Mouse (Mus musculus) common myeloid progenitor, adult 5-6 weeks (primary cell): ENCODE data around the gene Ankrd65. TPM values are rescaled to one million over a fixed set of nuclear protein-coding genes. Genes with fewer than 3 reads are reported as not detected.
"Not testable (repeated sequence)": the region's sequence is repeated elsewhere in the genome, so short reads cannot be mapped to it uniquely, and the experiment has no call there.

ENCODE experiments used
- ATAC-seq: replicated peaks from 2 replicates; pipeline ENCODE4 v1.8.0; 2016; ENCODE audit warnings: low read depth, mild to moderate bottlenecking, moderate TSS enrichment, inconsistent platforms; ENCODE audit not compliant: poor library complexity, severe bottlenecking
- total RNA-seq: library from RNA; stranded (forward); fragments of 200-1000, 187-1606 nt; gene quantifications from 2 replicates; pipeline ENCODE4 v1.2.3, GENCODE M21; 2017

Gene Ankrd65
- total RNA-seq, 1 experiment from 2014 or later = not detected

GRCm38 (mm10) chr4:155774280-155774754 lies 15.9 kb upstream of the Ankrd65 start, which contains the start of gene Vwa1:
Vwa1 (minus strand) TSS chr4:155774698.
- ATAC-seq = peak; percentile 81

DNA sequence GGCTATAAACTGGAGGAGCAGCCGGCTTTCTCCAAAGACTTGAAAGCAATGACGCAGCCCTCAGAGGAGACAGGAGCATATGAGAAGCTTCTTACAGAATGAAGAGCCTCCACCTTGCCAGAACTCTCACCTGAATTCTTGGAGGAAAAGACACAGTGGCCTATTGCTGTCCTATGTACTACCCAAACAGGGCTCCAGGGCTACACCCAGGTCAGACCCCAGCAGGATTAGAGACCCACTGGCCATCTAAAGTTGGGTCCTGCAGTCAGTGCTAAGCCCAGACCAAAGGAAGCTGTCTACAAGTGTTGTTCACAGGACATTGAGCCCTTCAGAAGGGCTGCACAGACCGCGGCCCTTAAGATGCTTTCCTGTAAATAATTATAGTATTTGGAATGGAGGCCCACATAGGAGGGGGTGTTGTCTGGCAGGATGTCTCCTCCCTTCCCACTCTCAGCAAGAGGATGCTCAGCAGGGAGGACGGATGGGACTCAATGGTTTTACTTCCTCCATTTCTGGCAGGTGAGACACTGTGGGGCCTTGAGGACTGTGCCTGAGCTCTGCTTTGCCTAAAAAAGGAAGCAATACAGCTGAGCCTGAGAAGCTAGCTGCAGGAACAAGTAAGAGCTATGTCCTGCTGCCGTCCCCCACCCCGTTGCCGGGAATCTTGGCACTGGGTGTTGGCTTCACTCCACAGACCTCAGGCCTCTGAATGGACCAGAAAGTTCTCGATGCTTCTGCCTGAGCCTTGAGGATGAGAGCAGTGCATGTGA lies 15.1 kb upstream of the Ankrd65 start:
- ATAC-seq = 0 out of 2 replicates have a peak, but pooled peaks have one; percentile 15

- no peak for ATAC-seq
Observed at GRCm38 (mm10) chr4:155775855-155776254, 14.4 kb upstream of the Ankrd65 start.

DNA sequence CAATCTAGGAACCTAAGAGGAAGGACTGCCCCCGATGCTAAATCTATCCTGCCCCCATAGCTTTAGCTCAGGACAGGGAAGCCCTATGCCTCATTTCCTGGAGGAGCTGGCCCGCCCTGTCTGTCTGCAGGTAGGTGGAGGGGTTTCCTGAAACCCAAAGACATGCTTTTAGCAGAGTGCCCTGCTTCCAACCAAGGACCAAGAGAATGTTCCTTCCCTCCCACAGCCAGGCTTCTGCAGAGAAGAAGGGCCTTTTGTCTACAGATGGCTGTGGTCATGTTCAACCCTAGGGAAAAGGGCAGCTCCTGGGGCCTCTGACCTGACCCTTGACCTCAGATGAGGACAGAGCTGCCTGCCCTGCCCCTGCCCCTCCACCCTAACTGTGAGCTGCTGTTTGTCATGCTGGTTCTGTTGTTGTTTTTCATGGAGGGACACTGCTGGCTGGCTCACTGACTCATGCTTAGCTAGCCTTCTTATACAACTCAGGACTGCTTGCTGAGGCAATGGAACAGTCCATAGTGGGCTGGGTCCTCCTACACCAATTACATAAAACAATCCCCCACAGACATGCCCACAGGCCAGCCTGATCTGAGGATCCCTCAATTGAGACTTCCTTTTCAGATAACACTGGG lies 13.4 kb upstream of the Ankrd65 start:
- no peak for ATAC-seq

- no peak for ATAC-seq
Observed at GRCm38 (mm10) chr4:155777816-155778215, 12.4 kb upstream of the Ankrd65 start.

DNA sequence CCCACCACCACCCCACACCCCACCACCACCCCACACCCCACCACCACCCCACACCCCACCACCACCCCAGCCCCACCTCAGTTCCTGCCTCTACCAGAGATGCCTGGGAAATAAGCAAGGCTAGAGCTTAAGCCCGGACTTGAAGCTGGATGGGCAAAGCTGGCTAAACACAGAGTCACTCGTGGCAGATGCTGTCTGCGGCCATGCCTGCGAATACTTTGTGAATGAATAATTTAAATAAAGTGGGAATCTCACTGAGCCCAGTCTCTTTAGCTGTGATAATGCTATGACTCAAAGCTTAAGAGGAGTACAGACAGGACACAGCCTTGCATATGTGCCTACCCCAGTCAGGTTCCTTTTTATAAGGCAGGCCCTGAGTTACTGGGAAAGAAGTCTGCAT lies 10.7 kb upstream of the Ankrd65 start:
- ATAC-seq = no peak

DNA sequence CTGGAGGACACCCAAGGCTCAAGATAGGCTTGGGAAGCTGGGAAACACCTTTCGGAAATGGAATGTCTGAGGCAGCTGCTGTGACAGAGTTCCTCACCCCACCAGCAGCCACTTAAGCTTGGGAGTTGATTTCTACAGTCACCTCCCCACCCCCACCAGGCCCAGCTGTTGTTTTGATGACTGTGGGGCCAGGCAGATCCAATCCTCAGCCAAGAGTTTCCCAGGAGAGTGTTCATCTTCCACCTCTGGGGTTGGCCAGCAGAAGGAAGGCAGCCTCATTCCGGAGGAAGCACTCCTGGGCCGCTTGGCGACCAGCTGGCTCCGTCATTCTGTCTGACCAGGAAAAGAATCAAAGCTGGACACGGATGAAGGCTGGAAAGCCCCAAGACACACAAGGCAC lies 9.3 kb upstream of the Ankrd65 start:
- ATAC-seq = no peak

GRCm38 (mm10) chr4:155783486-155784080 lies 6.7 kb upstream of the Ankrd65 start:
- ATAC-seq = no peak

DNA sequence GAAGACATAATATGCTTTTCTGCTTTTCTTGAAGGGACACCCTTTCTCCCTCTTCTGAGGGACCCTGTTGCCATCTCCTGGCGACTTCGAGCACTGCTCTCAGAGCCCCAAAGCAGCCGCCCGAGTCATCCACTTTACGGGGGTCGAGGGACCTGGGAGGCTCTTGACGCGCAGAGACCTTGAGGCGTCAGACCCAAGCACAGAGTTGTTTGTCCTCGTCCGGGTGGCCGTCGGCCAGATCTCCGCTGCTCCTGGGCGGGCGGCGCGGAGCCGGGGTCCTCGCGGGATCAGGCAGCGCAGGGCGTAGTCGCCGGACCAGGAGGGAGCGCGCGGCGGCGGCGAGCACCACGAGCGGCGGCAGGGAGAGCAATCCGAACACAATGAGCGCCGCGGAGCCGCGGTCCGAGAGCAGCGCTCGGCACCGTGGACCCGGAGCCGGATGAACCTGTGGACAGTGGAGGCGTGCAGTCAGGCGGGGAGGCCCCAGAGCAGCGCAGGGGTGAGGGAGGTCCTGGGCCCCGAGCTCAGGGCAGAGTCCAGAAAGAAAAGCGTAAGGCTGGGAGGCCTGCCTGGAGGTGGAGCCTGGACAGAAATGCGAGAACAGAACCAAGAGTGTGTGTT lies 6.0 kb upstream of the Ankrd65 start:
- ATAC-seq = peak; percentile 71

- no peak for ATAC-seq
Observed at GRCm38 (mm10) chr4:155785246-155785645, 5.0 kb upstream of the Ankrd65 start.

DNA sequence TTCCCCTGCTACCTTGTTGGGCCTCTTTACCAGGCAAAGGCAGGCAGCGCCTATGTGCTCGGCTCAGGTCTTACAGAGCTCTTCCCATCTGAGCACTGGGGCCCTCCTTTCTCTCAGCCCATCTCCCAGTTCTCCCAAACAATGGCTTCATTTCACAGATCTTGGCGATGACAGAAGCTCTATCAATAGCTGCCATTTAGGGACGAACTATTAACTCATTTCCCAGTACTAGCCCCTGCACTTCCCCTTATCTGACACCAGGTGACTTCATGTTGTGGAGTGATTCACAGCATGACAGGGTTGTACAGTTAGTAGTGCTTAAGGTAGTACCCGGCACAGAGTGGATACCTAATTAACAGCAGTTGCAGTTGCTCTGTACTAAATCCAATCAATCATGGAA lies 4.4 kb upstream of the Ankrd65 start, which contains the start of gene Tmem88b:
Tmem88b (minus strand) TSS at position 56 of the 400 bp plus-strand sequence.
- no peak for ATAC-seq

GRCm38 (mm10) chr4:155788300-155788699 lies 1.9 kb upstream of the Ankrd65 start:
- peak; percentile 59 for ATAC-seq

DNA sequence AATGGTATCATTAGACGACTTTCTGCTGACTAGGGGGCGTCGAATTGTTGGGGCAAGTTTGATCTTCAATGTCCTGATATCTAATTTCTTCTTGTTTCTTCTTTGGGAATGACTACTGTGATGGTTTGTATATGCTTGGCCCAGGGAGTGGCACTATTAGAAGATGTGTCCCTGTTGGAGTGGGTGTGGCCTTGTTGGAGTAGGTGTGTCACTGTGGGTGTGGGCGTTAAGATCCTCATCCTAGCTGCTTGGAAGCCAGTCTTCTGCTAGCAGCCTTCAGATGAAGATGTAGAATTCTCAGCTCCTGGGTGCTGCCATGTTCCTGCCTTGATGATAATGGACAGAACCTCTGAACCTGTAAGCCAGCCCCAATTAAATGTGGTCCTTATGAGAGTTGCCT lies 1.4 kb upstream of the Ankrd65 start:
- not testable (repeated sequence) for ATAC-seq

DNA sequence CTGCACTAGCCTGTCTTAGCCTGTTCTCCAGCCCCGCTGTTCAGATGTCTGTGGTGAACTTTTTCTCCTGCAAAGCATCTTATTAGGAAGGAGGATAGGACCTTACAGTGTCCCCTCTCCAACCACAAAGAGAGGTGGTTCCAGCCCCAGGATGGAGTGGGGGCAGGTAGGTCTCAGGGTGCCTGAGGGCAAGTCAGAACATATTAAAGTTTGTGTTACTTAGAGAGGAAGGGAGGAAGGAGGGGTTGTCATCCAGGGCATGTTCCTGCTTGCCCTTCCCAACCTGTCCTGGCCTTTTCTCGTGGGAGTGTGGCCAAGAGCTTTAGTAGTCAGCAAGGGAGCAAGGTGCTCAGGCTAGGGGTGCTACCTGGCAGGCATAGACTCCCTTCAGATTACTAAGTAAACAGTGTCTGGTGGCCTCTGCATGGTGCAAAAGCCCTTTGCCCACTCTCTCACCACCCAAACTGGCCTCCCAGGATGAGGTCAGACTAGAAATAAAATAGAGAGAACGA lies 467 bp downstream of the Ankrd65 start:
- no peak for ATAC-seq

DNA sequence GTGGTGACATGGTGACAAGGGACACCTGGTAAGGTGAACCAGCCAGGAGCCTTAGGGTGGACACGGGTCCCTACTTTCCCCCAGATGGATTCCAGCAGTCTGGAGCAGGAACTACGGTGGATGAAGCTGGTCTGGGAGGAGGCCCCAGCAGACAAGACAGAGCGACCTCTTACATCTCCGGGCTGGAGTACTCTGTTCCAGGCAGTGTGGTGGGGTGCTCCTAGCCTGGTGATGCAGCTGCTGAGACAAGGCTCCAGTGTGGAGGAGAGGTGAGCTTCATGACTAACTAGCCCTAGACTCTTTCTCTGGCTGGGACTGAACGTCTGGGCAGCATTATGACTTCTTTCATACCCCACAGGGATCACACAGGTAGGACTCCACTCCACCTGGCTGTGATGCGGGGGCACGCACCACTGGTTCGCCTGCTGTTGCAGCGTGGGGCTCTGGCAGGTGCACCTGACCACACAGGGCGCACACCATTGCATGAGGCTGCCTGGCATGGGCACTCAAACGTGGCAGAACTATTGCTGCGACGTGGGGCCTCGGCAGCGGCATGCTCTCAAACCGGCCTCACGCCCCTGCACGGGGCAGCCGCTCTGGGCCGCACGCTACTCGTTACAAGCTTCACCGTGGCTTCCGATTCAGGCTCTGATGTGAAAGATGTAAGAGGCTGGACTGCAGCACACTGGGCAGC lies 1.1 kb downstream of the Ankrd65 start:
- ATAC-seq = no peak

GRCm38 (mm10) chr4:155793730-155794129 lies 3.5 kb downstream of the Ankrd65 start:
- ATAC-seq = no peak

GRCm38 (mm10) chr4:155802075-155802474 lies 11.8 kb downstream of the Ankrd65 start:
- ATAC-seq = no peak

DNA sequence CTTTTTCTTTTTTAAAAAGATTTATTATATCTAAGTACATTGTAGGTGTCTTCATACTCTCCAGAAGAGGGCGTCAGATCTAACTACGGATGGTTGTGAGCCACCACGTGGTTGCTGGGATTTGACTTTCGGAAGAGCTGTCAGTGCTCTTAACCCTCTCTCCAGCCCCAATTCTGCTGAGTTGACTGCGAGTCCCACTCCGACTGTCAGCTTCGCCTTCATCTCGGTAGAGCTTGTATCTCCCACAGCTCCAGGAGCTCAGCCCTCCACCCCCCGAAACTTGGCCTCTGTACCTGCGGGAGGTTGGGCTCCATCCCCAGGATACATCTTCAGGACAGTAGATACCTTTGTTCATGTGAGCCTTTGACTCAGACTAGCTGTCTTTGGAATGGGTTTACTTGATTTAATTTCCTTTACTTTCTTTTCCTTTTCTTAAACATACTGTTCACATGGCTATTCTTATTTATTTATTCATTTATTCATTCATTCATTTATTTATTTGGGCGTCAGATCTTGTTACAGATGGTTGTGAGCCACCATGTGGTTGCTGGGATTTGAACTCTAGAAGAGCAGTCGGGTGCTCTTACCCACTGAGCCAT lies 12.6 kb downstream of the Ankrd65 start, which contains the start of gene Mrpl20:
Mrpl20 (plus strand) TSS at position 138 of the 599 bp plus-strand sequence.
- peak; percentile 53 for ATAC-seq

- ATAC-seq = peak; percentile 97
Observed at GRCm38 (mm10) chr4:155803340-155804041, 13.3 kb downstream of the Ankrd65 start.
